Mouse (Mus musculus): ENCODE measurements at regions not wholly inside any gene's neighbourhood (a gene's known extent, or its start where the extent isn't known, plus 50 kb on each side); places are given as distances from the start of the nearest gene placed in this dataset.

DNA sequence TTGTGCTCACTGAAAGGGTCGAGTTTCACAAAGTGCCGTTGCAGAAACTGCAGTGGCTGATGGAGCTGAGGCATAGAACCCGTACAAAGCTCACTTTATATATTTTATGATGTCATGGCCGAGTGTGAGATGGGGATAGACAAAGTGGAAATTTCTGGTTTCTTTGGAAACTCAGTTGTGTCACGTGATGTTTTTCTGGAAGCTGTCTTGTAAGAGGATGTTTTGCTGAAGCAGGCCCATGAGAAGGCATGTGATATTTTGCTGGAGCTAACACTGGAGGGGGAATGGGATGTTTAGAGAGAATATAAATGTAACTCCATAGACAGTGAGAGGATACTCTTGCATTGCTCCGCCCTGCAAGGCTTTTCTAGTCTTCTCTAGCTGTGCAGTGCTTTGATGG is 311.7 kb downstream of the Tmem132b start:
- Histone ChIP-seq H3K36me3 (no peaks in the 10 kb centered on the region), H3K4me2 (replicated peaks) (no peak overlapping the region), H3K4me1 (no peaks in the 10 kb centered on the region), H3K27me3 (no peaks in the 10 kb centered on the region), H3K27ac (no peak overlapping the region), H3K9me3 (peaks cover 4% of the 10 kb centered on the region; the same call in 1 of the 2 replicates), H3K4me3 (no peak overlapping the region), H3K9ac (no peak overlapping the region)
- ATAC-seq (ENCODE audit: insufficient number of reproducible peaks, insufficient read depth, low FRiP score, low TSS enrichment): no peak
- WGBS: 73% methylated on average over 6 of the region's 6 CpGs

DNA sequence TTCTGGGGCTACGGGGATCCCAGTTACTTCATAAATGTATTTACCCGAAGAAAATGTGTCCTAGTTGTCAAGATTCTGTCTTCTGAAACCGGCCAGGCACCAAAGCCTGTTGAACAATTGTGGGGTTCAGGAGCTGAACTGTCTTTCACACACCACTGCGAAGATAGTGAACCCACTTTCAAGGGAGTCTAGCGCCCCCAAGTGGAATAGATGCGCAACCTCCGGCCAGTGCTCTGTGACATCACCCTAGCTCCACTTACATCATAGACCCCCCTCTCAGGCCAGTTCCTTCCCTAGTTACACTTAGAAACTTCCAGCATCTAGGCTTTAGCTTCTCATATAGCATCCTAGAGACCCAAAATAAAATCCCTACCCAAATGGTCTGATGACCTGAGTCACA is 318.1 kb downstream of the Tmem132b start:
- no peaks in the 10 kb centered on the region for H3K27me3 ChIP-seq
- H3K4me1 ChIP-seq: no peaks in the 10 kb centered on the region
- no peaks in the 10 kb centered on the region for H3K36me3 ChIP-seq
- peaks cover 20% of the 10 kb centered on the region for H3K9me3 ChIP-seq
- H3K9ac ChIP-seq: no peak overlapping the region
- no peak overlapping the region for H3K4me2 ChIP-seq (replicated peaks)
- no peak overlapping the region for H3K27ac ChIP-seq
- no peak for ATAC-seq (ENCODE audit: insufficient number of reproducible peaks, insufficient read depth, low FRiP score, low TSS enrichment)
- WGBS: 84% methylated on average over 7 of the region's 7 CpGs
- no peak overlapping the region for H3K4me3 ChIP-seq

DNA sequence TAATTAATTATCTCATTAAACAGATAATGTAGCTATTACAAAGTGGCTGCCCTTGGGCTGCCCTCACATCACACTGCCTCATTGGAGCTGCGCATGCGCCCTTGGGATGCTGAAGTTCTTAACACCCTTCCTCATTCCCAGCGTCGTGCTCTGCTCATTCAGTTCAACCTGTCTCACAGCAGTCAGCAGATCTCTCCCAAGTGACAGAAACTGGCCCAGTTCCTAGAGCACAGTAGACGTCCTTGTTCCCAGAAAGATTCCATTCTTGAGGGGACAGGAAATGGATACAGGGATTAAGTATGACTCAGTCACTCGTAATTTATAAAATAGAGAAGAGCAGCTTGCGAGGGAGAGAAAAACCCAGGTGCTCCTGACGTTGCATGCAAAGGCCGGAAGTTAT is 344.7 kb downstream of the Tmem132b start:
- no peak overlapping the region for H3K4me2 ChIP-seq (replicated peaks)
- H3K9me3 ChIP-seq: no peaks in the 10 kb centered on the region
- H3K27ac ChIP-seq: no peak overlapping the region
- no peaks in the 10 kb centered on the region for H3K4me1 ChIP-seq
- H3K9ac ChIP-seq: no peak overlapping the region
- H3K36me3 ChIP-seq: no peaks in the 10 kb centered on the region
- no peak for ATAC-seq (ENCODE audit: insufficient number of reproducible peaks, insufficient read depth, low FRiP score, low TSS enrichment)
- no peak overlapping the region for H3K4me3 ChIP-seq
- WGBS: 71% methylated on average over 9 of the region's 9 CpGs
- no peaks in the 10 kb centered on the region for H3K27me3 ChIP-seq

DNA sequence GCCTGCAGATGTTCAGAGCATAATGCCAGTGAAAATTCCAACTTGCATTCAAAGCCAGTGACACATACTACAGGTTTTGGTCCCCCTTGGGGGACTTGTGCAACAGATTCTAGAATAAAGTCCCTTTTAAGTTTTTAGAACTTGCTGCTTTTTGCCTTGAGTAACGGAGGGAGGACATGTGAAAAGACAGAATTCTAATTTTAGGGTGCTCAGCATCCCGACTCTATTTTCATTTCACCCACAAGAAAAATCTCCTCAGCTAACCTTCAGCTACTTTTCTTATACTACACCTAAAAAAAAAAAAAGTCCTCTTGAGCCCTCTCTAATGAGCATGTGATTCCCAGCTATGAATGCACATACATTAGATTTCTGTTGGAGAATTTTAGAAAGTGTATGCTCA is 357.3 kb downstream of the Tmem132b start:
- Histone ChIP-seq H3K36me3 (no peaks in the 10 kb centered on the region), H3K4me3 (no peak overlapping the region), H3K9ac (no peak overlapping the region), H3K9me3 (no peaks in the 10 kb centered on the region), H3K27ac (no peak overlapping the region), H3K4me2 (replicated peaks) (no peak overlapping the region), H3K4me1 (no peaks in the 10 kb centered on the region), H3K27me3 (no peaks in the 10 kb centered on the region)
- WGBS: 83% methylated on average over 2 of the region's 2 CpGs
- no peak for ATAC-seq (ENCODE audit: insufficient number of reproducible peaks, insufficient read depth, low FRiP score, low TSS enrichment)

DNA sequence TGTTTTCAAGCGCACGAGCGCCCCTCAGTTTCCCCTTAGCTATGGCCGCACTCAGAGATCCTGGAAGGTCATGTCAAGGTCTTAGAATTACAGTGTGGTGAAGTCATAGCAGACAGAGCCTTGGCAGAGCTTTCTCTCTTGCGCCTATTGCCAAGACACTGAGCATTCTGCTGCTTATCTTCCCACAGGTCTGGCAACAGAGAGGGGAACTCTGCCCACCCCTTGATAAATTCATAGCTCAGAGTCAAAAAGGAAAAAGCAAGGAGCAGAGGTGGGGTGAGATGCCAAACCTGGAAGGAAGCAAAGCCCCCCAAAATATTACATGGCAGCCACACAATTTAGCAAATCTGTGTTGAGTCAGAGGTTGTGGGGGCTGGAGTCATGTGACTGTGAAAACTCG is 362.3 kb downstream of the Tmem132b start:
- no peaks in the 10 kb centered on the region for H3K36me3 ChIP-seq

DNA sequence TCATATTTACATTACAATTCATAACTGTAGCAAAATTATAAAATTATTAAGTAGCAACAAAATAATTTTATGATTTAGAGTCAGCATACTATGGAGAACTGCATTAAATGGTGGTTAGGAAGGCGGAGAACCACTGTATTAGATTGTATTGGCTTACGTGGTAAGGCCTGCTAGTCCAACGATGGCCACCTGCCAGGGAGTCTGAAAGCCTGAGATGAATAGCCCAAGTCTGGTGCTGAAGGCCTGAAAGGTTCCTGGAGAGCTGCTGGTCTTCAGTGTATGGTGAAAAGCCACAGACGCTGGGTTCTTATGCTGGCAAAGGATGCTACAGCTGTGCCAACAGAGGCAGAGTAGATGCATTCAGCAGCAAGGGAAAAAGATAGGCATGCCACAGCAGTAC is 370.5 kb downstream of the Tmem132b start:
- Histone ChIP-seq H3K9me3 (no peaks in the 10 kb centered on the region), H3K27ac (no peak overlapping the region), H3K9ac (no peak overlapping the region), H3K36me3 (no peaks in the 10 kb centered on the region), H3K4me1 (no peaks in the 10 kb centered on the region), H3K4me2 (replicated peaks) (no peak overlapping the region), H3K4me3 (no peak overlapping the region), H3K27me3 (no peaks in the 10 kb centered on the region)
- no peak for ATAC-seq (ENCODE audit: insufficient number of reproducible peaks, insufficient read depth, low FRiP score, low TSS enrichment)
- 88% methylated on average over 4 of the region's 4 CpGs for WGBS

More for the DNA sequence above, 362.3 kb downstream of the Tmem132b start:
- H3K4me3 ChIP-seq: no peak overlapping the region
- ATAC-seq (ENCODE audit: insufficient number of reproducible peaks, insufficient read depth, low FRiP score, low TSS enrichment): no peak
- no peaks in the 10 kb centered on the region for H3K9me3 ChIP-seq
- no peaks in the 10 kb centered on the region for H3K4me1 ChIP-seq
- H3K27me3 ChIP-seq: no peaks in the 10 kb centered on the region
- no peak overlapping the region for H3K4me2 ChIP-seq (replicated peaks)
- 83% methylated on average over 6 of the region's 6 CpGs for WGBS
- H3K27ac ChIP-seq: no peak overlapping the region
- H3K9ac ChIP-seq: no peak overlapping the region

DNA sequence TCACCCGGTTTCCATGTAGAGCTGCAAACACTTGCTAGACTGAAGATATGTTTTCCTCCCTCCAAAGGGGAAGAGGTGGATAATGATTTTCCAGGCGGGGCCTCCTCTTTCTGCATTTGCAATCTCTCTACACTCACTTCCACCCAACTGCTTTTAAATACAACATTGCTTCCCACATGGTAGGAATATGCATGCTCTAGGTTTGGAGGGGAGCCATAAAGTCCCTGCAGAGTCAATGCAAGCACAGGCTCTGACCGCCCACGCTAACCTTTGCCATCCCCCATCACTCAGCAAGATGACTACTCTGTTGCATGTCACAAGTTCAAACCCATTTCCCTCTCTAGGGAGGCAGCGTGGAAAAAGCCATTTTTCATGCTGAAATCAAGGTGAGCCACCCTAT is 372.9 kb downstream of the Tmem132b start:
- WGBS: 80% methylated on average over 5 of the region's 5 CpGs
- ATAC-seq (ENCODE audit: insufficient number of reproducible peaks, insufficient read depth, low FRiP score, low TSS enrichment): no peak
- Histone ChIP-seq H3K9ac (no peak overlapping the region), H3K4me2 (replicated peaks) (no peak overlapping the region), H3K4me1 (no peaks in the 10 kb centered on the region), H3K27ac (no peak overlapping the region), H3K36me3 (no peaks in the 10 kb centered on the region), H3K27me3 (no peaks in the 10 kb centered on the region), H3K9me3 (no peaks in the 10 kb centered on the region), H3K4me3 (no peak overlapping the region)

DNA sequence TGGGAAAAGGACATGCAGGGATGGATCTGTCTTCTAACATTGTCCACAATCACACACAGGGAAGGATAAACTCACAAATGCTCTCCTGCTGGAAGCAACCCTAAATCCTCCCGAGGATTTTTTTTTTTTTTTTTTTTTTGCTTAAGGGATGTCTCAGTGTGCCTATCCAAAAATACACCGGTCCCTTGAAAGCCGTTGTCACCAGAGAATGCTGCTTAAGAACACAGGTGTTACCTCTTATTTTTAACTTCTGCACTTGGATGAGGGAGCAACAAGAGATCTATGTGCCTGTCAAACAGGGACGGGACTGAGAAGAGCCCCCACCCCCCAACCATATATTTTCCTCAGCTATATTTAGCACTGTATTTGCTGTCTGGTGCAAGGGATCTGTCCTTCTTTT is 375.8 kb downstream of the Tmem132b start:
- H3K36me3 ChIP-seq: no peaks in the 10 kb centered on the region
- no peaks in the 10 kb centered on the region for H3K4me1 ChIP-seq
- no peak for ATAC-seq (ENCODE audit: insufficient number of reproducible peaks, insufficient read depth, low FRiP score, low TSS enrichment)
- H3K4me2 ChIP-seq (replicated peaks): no peak overlapping the region
- no peak overlapping the region for H3K27ac ChIP-seq
- H3K9me3 ChIP-seq: no peaks in the 10 kb centered on the region
- no peak overlapping the region for H3K4me3 ChIP-seq
- H3K9ac ChIP-seq: no peak overlapping the region
- no peaks in the 10 kb centered on the region for H3K27me3 ChIP-seq
- 93% methylated on average over 4 of the region's 4 CpGs for WGBS

DNA sequence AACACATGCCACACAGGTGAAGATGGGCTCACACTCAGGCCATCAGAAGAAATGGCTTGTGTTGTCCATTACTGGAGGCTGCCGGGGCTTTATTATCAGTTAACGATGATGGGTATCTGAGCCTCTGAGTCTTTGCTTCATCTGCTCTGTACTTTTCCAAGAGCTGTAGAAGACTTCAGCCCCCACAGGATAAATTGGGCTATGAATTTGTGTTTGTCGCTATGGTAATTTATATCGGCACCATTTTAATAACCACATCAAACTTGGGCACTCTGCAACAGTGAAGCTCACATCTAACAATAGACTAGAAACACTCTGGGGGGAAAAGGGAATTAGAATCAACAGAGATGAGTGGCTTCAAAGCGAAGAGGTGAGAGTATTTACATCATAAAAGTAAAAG is 376.3 kb downstream of the Tmem132b start:
- H3K27me3 ChIP-seq: no peaks in the 10 kb centered on the region
- H3K4me1 ChIP-seq: no peaks in the 10 kb centered on the region
- H3K4me2 ChIP-seq (replicated peaks): no peak overlapping the region
- no peak for ATAC-seq (ENCODE audit: insufficient number of reproducible peaks, insufficient read depth, low FRiP score, low TSS enrichment)
- H3K4me3 ChIP-seq: no peak overlapping the region
- WGBS: 95% methylated on average over 5 of the region's 5 CpGs
- H3K9ac ChIP-seq: no peak overlapping the region
- no peak overlapping the region for H3K27ac ChIP-seq
- H3K36me3 ChIP-seq: no peaks in the 10 kb centered on the region
- H3K9me3 ChIP-seq: no peaks in the 10 kb centered on the region

DNA sequence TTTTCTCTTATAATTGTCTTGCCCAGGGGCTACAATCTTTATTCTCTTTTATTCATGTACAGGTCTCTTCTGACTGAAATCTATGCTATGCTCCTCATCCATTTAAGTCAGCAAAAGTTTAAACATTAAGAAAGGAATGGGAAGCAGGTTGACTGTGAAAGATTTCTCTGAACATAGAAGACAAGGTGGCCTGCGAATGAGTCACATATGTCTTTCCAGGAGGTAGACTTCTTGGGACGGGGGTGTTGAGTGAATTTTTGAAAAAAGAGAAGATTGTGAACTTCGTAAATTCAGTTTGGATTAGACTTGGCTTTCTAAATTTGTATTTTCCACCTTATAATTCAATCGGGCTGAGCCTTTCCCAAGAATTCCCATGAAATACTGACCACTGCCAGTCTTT is 384.3 kb downstream of the Tmem132b start:
- no peaks in the 10 kb centered on the region for H3K9me3 ChIP-seq
- 89% methylated on average over 4 of the region's 4 CpGs for WGBS
- H3K4me3 ChIP-seq: no peak overlapping the region
- H3K27ac ChIP-seq: no peak overlapping the region
- no peaks in the 10 kb centered on the region for H3K36me3 ChIP-seq
- no peak overlapping the region for H3K4me2 ChIP-seq (replicated peaks)
- H3K27me3 ChIP-seq: no peaks in the 10 kb centered on the region
- ATAC-seq (ENCODE audit: insufficient number of reproducible peaks, insufficient read depth, low FRiP score, low TSS enrichment): no peak
- no peaks in the 10 kb centered on the region for H3K4me1 ChIP-seq
- H3K9ac ChIP-seq: no peak overlapping the region

DNA sequence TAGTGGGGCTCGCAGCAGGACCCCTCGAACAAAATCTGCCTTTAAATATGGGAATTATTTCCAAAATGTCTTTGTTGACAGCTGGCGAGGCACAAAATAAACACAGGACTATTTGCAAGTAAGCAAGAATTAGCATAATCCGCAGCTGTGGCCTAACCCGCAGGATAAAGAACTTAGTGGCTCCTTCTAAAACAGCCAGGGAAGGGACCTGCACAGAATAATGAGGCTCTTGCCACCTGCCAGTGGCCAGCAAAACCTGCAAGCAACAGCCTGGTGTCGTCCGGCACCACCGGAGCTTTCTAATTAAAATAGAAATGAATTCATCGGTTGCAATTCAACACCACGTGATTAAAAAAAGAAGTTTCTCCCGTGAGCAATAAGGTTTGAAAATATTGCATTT is 389.4 kb downstream of the Tmem132b start:
- Histone ChIP-seq H3K4me1 (no peaks in the 10 kb centered on the region), H3K27ac (no peak overlapping the region), H3K9ac (no peak overlapping the region), H3K36me3 (no peaks in the 10 kb centered on the region), H3K4me3 (no peak overlapping the region), H3K9me3 (no peaks in the 10 kb centered on the region), H3K4me2 (replicated peaks) (no peak overlapping the region), H3K27me3 (no peaks in the 10 kb centered on the region)
- 30% methylated on average over 11 of the region's 11 CpGs for WGBS
- ATAC-seq (ENCODE audit: insufficient number of reproducible peaks, insufficient read depth, low FRiP score, low TSS enrichment): no peak

DNA sequence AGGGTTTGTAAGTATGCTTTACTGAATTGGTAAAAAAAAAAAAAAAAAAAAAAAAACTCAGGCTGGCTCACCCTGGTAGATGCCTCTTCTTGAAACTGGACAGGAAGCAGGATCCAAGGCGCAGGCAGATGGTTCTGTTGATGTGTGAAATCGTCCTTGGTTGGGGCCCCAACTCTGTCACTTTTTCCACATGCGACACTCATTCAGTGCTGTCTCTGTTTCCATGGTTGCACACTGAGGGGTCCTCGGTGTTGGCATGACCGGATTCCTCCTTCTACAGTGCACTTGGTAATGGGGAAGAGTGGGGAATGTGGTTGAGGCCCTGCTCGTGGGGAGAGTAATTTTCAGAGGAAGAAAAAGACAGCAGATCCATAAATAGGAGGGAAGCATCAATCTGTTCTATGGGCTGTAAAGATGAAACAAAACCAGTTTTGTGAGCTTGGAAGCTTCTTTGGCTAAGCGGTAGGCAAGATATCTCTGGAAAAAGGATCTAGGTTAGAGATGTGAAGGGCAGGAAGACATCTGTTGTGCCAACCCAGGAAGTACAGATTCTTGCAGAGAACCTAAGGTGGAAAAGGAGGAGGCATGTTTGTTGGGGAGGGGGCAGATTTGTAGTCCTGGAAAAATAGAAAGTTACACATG is 394.4 kb downstream of the Tmem132b start:
- Histone ChIP-seq H3K4me3 (no peak overlapping the region), H3K4me1 (no peaks in the 10 kb centered on the region), H3K27me3 (no peaks in the 10 kb centered on the region), H3K9me3 (no peaks in the 10 kb centered on the region), H3K36me3 (no peaks in the 10 kb centered on the region), H3K9ac (no peak overlapping the region), H3K27ac (no peak overlapping the region), H3K4me2 (replicated peaks) (no peak overlapping the region)
- ATAC-seq (ENCODE audit: insufficient number of reproducible peaks, insufficient read depth, low FRiP score, low TSS enrichment): no peak
- WGBS: 76% methylated on average over 7 of the region's 7 CpGs

DNA sequence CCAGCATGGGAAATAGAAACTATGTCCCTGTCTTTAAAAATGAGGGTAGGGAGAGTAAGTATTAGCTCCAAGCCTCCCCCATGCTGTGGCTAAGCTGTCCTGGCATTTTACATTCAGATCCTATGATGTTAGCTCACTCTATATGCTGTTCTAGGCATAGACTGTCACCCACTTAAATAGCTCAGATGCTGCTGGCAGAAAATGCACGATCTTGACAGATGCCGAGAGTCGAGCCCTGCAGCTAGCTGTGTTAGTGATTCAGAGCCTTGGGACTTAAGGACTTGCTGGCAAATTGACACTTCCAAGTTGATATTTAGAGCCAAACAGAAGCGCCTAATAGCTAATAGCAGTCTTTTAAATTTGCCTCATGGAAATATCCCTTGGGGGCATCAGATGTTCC is 399.9 kb downstream of the Tmem132b start:
- Histone ChIP-seq H3K36me3 (no peaks in the 10 kb centered on the region), H3K4me1 (no peaks in the 10 kb centered on the region), H3K9me3 (no peaks in the 10 kb centered on the region), H3K4me3 (no peak overlapping the region), H3K4me2 (replicated peaks) (no peak overlapping the region), H3K27ac (no peak overlapping the region), H3K27me3 (no peaks in the 10 kb centered on the region), H3K9ac (no peak overlapping the region)
- ATAC-seq (ENCODE audit: insufficient number of reproducible peaks, insufficient read depth, low FRiP score, low TSS enrichment): no peak
- 81% methylated on average over 4 of the region's 4 CpGs for WGBS
